Mouse (Mus musculus) thymus, postnatal 10 days (tissue): ENCODE measurements around the gene Trim34a.
"Not testable (repeated sequence)": the region's sequence is repeated elsewhere in the genome, so short reads cannot be mapped to it uniquely, and the experiment has no call there.

Source experiments
- DNase-seq, 2 experiments: peaks; one replicate each; pipeline ENCODE4 v3.0.0; 2021; ENCODE audit warnings: low spot score in 2 of 2

Trim34a gene

DNA sequence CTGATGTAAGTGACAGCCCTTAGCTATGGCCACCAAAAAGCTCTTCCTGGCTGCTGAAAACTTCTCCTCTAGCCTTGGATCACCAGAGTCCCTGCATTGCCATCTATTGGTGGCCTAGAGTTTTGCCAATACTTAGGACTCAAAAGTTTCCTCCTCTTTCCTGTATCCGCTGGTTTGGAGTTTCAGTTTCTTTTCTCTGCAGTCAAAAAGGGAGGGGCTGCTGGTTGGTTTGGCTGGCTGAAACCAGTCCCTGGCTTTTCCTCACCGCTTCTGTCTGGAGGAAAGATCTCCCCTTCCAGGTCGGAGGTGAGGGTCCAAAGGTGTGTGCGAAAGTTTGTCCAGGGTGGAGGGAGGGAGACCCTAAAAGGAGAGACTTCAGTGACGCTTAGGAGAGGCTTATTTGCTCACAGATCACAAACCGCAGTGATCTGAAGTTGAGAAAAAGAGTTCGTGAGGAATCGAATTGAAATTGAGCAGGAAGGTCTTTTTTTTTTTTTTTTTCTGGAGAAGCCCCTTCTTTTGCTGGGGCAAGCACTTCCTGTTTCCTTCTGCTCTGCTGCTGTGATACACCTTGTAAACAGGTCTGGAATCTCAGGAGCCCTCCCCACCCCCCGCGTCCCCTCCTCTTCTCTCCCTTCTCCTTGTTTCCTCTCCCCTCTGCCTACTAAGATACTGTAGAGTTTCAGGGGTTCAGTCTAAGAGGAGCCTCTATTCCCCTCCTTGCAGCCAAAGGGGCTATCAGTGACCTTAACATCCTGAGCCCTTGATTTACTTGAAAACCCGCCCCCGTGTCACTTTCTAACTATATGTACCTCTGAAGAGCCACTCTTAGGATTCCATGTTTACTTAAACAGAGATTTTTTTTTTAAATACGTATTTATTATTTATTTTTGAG, at the start of gene Trim34a:
Gene Trim34a (plus strand): TSS at position 171 of the 895 bp plus-strand sequence.
- peak; percentile 44 to 57 for DNase-seq

DNA sequence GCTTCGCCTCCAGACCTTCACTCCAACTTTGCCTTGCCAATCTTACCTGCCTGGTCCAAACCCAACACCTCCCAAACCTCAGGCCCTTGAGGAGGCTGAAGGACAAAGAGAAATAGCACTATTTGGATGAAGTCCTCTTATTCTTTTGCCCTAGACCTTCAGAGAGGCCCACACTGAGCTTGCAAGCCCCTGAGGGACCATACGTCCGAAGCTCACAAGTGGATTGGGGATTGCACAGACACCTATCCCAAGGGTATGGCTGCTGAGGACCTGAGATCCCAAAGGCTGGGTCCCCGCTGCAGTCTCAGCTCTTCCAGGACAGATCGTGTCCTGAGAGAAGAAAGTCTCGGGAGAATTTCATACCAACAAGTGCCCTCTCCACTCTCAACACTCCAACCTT, 48.4 kb upstream of the Trim34a start, which contains the start of gene Olfr649:
Gene Olfr649 (minus strand): TSS at position 101 of the 400 bp plus-strand sequence.
- DNase-seq: no peak

DNA sequence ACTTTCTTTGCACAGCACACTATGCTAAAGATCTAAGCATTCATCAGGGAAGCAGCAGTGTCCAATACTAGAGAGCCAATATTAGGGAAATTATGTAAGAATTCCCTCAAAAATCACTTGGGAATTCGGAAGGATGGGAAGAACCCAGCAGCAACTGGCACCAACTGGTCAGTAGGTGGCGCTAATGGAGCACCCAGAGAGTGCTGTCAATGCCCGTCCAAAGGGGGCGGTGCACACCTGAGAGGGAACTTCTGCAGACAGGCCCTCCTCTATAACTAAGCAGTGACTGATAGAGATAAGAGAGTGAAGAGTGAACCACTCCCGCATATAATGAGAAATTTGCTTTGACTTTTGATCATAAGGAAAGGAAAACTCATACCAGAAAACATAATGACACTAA, 44.4 kb upstream of the Trim34a start:
- DNase-seq: peak; percentile 21 to 66

DNA sequence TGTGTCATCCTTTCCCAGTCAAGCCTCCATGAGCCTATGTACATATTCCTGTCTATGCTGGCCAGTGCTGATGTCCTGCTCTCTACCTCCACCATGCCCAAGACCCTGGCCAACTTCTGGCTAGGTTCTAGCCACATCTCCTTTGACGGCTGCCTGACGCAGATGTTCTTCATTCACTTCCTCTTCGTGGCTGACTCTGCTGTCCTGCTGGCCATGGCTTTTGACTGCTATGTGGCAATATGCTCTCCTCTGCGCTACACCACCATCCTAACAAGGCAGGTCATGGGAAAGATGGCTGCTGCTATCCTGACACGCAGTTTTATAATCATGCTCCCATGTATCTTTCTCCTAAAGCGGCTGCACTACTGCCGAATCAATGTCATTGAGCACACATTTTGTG, 38.1 kb upstream of the Trim34a start:
- DNase-seq: no peak

DNA sequence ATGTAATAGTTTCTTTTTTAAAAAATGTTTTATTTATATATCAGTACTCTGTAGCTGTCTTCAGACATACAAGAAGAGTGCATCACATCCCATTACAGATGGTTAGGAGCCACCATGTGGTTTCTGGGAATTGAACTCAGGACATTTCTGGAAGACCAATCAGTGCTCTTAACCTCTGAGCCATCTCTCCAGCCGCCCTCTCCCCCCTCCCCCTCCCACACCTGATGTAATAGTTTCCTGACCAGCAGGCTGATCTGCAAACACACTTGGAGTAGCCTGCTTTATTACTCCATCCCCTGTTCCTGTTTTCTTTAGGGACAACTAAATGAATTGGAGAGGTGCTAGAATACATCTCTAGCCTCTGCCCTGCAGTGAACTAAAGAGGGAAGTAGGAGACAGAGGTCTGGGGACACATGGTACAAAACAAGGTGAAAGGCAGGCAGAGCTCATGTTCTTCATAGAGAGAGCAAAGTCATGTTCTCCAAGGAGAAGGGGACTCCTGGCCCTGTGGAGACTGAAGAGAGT, 28.2 kb upstream of the Trim34a start:
- DNase-seq: no peak

DNA sequence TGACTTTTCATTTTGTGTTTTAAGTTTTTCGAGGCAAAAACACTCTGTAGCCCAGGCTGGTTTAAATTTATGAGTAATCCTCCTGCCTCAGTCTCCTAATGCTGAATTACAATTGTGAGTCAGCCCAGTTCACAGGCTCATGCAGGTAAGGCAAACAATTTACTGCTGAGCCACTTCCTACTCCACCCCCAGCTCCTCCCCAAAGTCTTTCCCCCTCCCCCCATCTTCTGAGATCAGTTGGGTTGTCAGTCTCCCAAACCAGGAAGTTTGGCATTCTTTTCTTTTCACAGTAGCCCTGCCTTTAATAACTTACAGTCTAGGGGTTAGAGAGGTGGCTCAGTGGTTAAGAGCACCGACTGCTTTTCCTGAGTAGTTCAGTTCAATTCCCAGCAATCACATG, 26.4 kb upstream of the Trim34a start:
- no peak for DNase-seq

DNA sequence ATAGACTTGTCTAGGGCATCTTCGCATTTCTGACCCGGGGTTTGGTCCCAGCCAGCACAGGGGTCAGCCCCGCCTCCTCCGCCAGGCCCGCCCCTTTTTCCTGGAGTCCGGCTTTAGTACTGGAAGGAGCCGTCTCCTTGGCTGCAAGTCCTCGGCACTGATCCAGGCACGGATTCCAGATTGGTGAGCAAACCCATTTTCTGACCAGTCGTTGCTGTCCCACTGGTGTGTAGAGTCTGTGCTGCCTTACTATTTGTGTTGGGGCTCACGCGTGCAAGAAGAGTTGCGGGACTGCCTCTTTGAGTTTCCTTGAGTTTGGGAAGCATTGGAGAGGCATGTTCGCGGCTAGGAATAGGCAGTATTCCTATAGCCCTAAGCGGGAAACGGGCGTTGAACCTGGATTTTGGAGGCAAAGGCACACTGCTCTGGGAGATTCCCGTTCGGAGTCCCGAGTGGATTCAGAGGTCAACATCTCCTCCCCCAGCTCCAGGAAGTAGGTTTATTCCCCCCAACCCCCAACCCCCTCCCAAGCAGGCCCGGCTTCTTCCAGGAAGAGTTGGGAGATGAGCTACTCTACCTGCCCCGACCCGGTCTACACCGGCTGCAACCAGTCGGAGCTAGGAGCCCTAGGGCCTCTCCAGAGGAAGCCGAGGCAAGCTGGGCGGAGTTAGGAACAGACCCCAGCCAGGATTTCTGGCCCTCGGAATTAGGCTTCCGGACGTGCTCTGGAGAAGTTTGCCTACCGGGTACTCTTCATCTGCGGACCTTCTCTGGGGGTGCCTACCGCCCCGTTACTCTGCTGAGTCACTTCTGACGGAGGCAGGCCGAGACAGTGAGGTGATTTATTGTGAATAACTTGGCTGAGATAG, 25.3 kb upstream of the Trim34a start, which contains the start of gene Trim6:
Gene Trim6 (plus strand): TSS at position 93 of the 869 bp plus-strand sequence.
- DNase-seq: no peak

DNA sequence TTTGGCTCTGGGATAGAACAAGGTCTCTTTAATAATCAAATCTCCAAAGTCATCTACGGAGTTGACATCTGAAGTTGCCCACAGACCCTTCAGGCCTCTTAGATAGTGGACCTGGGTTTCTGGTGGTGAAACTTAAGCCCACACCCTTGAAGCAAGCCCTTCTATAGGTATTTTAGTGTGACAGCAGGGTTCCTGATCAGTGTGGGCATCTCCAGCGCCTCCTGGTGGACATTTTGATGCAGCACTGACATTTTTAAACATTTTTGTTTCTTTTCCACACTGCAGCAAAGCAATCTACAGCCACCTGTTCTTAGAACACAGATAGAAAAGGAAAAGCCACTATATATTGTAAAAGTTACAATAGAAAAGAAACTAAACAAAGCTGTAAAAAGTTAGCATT, 13.1 kb upstream of the Trim34a start:
- DNase-seq: peak in 1 of 2 experiments; percentile 48

DNA sequence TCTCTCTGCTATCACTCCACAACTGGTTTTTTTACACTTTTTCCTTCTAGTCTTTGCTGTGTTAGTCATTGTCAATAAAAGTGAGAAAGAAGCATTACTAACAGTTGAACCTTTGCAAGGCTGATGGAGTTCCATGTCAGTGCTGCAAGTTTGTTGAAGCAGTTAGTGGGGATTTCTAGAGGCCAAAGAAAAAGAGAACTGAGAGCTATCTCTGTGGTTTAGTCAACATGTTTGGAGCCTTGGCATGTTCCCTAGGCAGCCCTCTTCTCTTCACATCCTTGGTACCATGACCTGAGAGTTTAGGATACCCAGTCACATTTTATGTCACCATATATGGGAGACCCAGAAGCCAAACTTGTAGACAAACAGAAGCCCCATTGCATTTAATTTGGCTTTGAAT, 3.4 kb upstream of the Trim34a start:
- no peak for DNase-seq

DNA sequence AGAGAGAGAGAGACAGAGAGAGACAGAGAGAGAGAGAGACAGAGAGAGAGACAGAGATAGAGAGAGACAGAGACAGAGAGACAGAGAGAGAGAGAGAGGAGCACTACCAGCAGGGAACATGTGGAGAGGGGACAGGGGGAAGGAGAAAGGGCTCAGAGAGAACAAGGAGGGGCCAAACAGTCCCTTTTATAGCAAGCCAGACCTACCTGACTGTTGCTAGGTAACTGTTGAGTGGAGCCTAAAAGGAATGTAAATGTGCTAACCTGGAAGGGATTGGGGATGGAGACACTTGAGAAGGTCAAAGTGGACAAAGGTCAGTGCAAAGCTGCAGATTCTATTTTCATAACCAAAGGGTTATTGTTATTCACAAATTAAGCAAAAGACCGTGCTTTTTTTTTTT, 641 bp upstream of the Trim34a start:
- no peak for DNase-seq

DNA sequence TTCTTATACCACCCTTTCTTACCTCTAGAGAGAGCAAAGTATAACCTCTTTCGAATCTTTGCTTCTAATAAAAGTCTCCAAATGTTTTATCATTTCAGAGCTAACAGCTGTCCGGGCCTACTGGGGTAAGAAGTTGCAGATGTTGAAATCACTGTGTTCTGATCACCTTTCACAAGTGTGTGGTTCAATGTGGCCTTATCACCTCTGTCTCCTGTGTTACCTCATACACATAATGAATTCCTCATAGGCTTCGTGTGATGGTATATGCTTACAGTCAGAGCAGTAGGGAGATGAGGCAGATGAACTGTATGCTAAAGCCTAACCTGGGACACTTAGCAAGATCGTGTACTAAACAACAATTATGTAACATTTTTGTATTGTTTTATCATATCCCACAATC, 16.1 kb downstream of the Trim34a start:
- not testable (repeated sequence) for DNase-seq

DNA sequence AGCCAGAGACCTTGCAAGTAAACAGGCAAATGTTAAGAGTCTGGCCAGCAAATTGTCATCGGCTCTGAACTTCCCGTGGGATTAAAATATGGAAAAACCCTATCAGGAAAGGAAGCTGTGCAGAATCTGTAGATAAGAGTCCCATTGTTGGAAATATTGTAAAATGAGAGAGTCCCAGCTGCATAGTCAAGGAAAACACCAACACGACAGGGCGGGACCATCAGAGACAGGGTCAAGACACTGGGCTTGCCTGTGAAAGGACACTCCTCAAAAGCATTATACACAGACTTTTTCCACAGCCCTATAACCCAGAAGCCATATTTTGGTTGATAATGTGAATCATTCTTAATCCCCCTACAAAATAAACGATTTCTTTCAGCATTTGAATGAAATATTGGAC, 21.1 kb downstream of the Trim34a start:
- not testable (repeated sequence) for DNase-seq

DNA sequence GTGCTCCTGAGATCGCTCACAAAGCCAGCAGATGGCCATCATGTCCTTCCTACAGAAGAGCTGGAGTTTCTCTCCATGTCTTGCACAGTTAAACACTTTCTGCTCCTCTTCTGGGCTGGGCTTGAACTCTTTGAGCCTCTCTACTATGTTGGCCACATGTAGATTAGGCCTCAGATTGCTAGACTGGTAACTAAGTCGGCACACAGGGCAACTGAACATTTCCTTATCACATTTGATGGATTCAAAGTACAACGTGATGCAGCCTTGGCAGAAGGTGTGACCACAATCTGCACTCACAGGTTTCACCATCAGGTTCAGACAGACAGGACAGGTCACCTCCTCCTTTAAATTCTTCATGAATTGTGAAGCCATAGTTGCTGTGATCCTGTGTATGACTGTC, 35.1 kb downstream of the Trim34a start:
- DNase-seq: not testable (repeated sequence)

DNA sequence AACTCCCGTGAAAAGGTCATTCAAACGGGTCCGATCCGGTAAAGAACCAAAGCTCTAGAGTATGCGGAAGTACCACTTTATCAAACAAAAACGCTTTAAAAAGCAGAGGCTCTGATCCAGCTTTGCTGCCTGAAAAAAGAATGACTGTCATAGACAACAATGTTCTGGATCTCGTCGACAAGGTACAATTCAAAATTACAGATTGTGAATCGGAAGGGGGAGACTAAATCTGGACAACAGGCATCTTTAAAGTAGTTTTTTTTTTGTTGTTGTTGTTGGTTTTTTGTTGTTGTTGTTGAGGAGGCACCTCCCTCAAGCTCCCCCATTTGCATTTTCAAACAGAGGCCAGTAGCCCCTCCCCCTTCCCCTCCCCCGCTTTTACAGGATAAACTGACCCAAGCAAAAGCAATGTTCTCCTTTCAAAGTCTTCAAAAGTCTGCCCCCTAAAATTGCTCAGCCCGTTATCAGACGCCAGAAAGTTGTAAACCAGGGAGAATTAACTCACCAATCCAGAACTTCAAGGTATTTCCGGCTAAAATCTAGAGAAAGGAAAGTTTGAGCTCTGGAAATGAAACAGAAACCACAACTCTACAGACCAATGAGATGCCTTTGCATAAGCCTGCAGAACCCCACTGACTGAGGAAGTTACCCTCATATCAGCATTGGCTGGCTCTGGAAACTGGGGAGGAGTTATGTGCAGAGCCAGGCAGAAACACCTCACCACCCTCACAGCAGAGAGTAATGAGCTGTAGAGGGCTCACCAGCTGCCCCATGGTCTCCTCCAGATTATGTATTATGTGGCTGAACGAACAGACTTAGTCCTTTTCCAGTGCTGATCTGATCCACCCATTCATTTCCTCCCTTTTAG, 43.6 kb downstream of the Trim34a start, which contains the start of gene Trim5:
Gene Trim5 (minus strand): TSS at position 519 of the 868 bp plus-strand sequence.
- DNase-seq: not testable (repeated sequence)

DNA sequence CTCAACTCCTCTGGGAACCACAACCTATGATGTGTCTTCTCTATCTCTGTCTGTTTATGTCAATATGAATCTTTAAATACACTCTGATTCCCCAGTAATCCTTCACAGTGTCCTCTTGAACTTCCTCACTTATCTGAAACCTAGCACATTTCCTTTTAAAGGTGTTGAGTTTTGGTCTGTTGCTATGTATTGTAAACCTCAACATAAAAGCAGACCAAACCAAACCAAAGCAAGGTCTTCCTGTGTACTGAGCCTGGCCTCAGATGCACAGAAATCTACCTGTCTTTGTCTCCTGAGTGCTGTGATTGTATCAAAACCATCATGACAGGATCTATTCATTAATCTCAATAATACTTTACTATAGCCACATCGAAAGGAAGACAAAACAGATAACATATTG, 46.4 kb downstream of the Trim34a start:
- no peak for DNase-seq

DNA sequence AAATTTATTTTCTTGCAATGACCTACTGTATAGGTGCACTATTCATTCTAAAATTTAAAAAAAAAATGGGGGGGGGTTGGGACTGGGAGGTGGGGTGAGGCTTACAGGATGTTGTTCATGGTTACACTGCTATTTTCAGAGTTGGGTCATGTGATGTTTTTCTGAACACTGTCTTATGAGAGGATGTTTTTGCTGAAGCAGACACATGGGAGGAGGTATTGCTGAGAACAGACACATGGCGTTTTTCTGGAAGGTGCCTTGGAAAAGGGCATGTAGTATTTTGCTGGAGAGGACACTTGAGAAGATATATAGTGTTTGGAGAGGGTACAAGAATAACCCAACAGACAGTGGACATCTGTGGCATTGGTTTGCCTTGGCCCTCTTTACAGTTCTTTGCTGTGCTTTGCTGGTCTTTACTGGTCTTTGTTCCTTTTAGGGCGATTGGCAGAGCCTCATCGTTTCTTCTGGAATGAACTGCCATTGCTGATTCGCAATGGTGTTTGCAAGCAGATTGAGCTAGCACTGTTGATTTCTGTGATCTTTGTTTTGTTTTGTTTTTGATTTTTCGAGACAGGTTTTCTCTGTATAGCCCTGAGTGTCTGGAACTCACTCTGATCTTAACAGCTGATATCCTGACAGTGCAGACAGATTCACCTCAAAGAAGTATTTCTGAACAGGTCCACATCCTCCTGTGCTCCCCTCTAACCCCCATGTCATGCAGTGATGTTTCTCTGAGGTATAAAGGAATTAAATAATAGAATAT, 47.6 kb downstream of the Trim34a start:
- no peak for DNase-seq
